Mouse (Mus musculus) cerebellum, adult 8-10 months (tissue): Measurements from ENCODE around the gene 4921507P07Rik.
"Not testable (repeated sequence)": the region's sequence is repeated elsewhere in the genome, so short reads cannot be mapped to it uniquely, and the experiment has no call there.

Experiments
- DNase-seq: peaks from one replicate; pipeline ENCODE4 v3.0.0; 2022

4921507P07Rik gene

DNA sequence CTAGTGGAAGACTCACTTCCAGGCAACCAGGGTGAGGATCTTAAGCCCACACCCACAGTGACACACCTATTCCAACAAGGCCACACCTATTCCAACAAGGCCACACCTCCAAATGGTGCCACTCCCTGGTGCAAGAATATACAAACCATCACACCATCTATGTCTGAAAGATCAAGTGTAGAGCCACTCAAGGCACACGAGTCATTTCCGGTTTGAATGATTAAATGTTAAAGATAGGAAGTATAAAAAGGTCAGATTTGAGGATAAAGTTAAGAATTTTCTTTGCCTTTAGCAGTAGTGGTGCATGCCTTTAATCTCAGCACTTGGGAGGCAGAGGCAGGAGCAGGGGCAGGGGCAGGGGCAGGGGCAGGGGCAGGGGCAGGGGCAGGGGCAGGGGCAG lies 42.2 kb downstream of the 4921507P07Rik start:
- not testable (repeated sequence) for DNase-seq

DNA sequence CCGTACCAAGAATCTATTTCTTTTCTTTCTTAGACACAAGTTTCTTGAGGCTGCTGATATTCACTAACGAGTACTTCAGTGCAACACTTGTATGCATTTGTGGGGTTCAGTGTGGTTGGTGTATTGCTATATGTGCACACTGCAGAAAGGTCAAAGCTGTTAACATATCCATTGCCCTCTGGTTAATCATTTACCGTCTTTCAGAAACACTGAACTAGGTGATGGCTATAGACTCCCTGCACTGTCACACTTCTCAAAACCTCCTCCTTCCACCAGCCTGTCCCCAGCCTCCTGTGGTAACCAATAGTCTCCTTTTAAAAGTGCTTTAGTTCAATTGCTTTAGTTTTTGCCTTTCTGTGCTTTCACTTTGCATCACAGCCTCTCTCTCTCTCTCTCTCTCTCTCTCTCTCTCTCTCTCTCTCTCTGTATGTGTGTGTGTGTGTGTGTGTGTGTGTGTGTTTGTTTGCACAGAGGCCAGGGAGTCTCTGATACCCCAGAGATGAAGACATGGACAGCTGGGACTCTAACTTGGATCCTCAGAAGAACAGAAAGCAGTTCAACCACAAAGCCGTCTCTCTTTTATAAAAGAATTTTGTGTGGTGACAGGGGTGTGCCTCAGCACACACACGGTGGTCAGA lies 43.4 kb downstream of the 4921507P07Rik start:
- DNase-seq, result no peak

DNA sequence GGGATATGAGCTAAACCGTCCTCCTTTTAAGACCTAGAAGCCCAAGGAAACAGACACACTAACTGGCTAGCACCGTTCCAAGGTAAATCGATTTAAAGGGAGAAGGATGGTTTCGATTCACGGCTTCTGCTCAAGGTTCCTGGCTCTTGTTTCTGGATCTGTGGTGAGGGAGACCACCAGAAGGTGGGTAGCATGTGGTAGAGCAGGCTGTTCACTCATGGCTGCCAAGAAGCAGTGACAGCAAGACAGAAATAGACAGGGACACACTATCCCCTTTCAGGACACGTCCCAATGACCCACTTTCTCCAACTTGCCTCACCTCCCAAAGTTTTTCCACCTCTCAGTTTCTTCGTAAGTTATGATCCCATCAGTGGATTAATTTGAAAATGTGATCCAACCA lies 46.6 kb downstream of the 4921507P07Rik start:
- no peak for DNase-seq

DNA sequence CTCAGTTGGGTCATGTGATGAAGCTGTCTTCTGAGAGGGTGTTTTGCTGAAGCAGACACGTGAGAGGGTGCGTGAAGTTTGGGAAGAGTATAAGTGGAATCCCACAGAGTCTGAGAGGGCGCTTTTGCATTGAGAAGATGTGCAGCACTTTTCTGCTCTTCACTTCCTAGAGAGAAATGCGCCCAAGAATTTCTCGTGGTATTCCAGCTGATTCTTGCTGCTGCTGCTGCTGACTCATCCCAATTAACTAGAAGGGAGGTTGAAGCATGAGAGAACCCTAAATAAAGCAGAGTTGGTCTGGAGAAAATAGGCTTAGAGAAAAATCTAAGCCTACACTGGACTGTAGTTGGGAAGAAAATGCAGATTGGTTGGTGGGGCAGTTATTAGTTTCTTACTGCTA lies 47.4 kb downstream of the 4921507P07Rik start:
- no peak for DNase-seq

DNA sequence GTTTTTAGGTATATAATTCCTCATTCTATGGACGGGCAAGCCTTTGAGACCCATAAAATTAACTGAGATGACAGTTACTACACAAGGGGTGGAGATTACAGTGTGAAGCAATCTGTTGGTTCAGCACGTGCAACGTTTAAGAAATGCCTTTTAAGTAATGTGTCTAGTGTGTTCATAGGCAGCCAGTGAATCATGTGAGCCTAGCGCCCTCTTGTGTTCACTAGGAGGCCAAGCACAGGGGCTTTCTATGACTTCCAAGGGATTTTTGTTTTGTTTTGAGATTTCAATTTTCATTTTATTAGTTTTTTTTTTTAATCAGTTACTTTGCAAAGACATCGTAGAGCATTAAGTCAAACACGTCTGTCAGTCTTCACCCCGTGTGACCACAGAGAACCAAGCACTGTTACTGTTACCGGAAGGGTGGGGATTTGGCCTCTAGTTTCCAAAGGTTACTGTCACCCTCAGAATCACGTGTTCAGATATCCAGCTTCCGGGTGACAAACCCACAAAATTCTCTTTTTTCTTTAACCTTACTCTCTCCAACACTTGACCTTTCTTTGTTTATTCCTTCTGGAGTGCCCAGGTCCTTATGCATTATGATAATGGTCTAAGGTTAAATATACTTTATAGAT lies 50.9 kb downstream of the 4921507P07Rik start:
- DNase-seq, result peak; percentile 29

DNA sequence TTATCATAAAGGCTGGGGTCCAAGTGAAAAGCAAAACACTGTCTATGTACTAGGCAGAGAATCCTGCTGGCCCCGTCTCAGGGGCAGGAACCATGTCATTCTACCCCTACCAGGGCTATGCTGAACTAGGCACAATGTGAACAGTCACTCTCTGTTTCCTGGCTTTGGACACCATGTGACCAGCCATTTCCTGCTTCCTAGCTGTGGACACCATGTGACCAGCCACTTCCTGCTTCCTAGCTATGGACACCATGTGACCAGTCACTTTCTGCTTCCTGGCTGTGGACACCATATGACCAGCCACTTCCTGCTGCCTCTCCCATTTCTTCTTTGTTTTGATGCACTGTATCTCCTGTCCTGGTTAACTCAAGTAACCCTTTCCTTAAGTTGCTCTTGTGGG lies 53.9 kb downstream of the 4921507P07Rik start:
- DNase-seq, result no peak

DNA sequence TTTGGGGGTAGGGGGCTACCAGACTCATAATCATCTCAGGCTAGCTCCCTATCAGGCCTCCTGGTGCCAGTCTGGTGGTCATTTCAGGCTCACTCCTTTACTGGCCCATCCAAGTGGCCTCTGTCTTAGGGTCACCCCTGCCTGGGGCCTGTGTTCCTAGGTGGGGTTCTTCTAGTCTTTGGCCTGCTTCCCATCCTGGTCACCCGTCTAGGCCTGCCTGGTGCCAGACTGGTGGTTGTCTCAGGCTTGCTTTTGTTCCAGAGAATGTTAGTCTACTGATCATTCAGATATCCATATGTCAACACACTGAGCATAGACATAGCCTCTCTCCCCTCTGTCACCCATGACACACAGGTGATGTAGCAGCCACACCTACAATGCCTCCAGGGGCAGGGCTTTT lies 56.8 kb downstream of the 4921507P07Rik start:
- no peak for DNase-seq

DNA sequence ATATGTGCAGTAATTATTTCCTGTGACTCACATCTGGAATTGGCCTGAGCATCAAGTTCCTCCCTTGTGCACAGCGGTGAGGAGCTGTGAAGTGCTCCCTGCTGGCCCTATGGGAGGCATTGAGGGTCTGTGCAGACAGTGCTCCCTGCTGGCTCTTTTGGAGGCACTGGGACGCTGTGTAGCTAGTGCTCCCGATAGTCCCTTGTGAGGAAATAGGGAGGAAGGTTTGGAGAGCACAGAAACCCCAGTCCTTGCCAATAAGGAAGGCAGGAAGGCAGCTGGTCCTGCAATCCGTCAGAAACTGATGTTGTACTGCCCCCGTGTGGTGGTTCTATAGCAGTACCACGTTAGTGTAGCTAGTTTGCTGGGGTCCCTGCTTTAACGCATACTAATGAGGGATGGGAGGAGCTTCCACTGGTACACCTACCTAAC lies 60.0 kb downstream of the 4921507P07Rik start:
- peak; percentile 65 for DNase-seq

DNA sequence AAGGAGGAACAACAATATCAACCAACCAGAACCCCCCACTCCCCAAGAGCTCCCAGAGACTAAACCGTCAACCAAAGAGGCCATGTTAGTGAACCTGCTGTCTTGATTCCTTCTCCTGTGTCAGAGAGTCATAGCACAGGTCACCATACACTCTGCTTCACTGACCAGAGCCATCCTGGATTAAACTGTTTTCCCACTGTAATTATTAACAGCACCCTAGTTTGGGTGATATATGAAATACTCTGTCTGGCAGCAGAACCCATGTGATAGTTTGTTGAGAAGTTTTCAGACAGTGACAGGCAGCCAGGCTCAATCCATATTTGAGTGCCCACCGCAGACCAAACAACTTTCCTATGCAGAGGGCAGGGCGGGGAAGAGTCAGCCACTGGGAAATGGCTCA lies 61.1 kb downstream of the 4921507P07Rik start:
- DNase-seq, result no peak

DNA sequence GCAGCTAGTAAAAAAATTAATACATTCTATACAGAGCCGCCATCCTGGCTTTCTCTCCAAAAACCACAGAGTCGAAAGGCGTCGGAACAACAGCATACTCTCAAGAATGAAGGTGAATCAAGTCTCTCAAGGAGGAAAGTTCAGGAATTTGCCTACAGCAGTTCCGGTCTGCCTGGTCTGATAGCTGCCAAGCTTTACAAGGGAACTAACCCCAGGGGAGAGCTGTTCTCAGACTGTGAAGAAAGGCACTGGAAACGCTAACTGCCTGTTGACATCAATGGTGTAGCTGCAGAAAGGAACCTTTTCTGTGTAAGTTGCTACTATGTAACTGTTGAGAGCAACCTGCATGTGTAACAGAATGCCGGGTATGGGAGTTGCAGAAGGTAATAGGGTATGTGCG lies 64.5 kb downstream of the 4921507P07Rik start:
- DNase-seq, result no peak

DNA sequence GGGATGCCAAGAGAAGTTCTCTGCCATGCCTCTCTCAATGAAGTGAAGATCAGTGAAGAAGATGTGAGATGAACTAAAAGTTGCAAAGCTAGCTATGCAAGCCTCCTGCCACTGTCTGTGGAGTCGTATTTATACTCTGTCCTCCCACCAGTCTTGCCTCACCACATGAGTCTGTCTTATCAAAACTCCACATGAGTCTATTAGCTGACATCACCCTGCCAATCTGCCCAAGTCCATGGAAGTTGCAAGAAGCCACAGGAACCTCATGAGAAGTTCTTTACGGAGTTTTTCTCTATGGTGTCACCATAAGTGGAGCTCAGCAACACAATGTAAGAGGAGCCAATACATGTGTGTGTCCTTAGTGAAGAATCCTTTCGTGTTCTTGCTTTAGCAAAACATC lies 65.4 kb downstream of the 4921507P07Rik start:
- DNase-seq, result no peak

DNA sequence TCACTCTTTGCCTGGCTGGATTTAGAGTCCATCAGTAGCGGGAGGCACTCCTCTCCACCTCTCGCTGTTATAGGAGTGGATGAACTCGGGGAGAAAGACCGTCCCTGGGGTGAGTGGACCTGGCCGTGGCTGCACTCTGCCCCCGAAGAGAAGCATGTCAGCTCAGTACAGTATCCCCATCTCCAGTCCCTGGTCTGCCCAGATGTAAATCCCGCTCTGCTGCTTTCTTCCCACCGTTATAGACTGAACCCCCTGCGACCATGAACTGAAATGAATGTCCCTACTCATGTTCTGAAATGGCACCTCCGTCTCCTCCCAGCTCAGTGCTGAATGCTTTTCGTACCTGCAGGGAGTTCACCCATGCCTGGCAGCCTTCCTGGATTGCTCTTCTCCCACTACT lies 67.2 kb downstream of the 4921507P07Rik start:
- no peak for DNase-seq

DNA sequence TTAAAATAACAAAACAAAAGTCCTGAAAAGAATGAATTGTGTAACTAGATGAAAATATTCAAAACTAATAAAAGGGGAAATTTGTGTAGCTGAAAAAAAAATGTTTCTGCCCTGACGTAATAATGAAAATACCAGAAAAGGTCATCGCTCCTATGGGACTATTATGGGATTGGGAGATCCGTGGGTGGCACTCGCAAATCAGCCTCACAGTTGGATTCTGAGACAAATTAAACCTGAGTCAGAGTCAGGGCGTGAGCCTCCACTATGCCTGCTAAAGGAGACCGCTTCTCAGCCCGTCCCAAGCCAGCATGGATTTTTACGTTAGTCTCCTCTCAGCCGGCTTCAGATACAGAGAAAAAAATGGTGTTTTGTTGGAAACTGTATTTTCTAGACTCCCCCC lies 69.0 kb downstream of the 4921507P07Rik start:
- no peak for DNase-seq

DNA sequence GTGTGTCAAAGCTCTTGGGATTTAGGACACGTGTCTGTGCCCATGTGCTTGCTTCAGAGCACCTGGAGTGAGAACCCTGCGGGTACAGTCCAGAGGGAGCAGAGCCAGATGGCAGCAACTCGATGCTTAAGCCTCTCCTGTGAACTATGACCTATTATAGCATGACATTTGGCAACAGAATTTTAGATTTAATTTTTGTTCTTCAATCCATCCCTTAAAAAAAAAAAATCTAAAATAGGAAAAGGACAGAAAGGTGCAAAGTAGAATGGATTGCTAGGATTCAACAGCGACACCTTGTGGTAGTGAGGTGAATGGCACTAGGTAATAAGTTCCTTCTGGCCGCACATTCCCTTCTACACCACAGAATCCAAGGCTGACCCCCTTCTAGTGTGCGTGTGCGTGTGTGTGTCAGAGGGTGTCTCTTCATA lies 69.8 kb downstream of the 4921507P07Rik start:
- DNase-seq, result peak; percentile 70

DNA sequence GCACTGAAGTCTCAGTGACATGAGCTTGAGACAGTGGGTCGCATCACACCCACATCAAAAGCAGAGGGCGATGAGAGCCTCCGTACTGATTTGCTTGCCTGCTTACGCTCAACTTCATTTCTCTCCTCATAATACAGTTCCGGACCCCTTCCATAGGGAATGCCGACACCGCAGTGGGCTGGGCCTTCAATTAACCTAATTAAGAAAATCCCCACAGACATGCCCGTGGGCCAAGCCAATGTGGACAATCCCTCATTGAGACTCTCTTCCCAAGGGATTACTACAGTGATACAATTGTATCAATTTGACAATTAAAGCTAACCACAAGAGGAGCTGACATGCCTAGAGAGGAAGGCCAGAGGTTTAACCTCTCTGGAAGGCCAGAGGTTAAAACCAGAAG lies 70.6 kb downstream of the 4921507P07Rik start:
- no peak for DNase-seq

DNA sequence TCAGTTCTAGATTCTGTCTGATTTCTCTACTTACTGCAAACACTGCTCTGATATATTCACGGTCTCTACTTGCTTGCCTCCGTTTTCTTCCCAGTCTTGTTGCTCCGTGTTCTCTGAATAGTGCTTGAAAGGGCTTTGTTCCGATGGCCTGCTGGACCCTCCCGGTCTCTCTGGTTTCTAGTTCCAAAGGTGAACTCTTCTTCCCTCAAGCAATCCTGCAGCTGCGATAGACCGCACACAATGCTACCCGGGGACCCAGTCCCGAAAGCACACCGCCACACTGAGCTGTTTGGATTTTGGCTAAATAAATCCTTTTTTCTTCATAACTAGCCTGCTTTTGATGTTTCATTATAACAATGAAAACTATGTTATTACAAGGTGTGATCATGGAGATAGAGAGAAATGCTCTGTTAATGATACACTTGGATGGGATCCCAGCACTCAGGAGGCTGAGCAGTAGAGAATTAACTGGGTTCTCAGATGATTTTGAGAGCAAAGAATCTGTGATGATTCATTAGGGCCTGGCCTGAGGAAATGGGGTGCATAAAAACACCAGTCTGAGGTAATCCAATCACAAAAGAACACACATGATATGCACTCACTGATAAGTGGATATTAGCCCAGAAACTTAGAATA lies 72.1 kb downstream of the 4921507P07Rik start:
- DNase-seq, result no peak
